Mouse (Mus musculus) adrenal gland (tissue): ENCODE data around the gene Grifin.

Experiments used
- intact Hi-C: fragments of 180-260 bp; cut with DNase I; formaldehyde crosslinking; loops from one replicate; pipeline ENCODE4 v1.15.1; 2025
- long read RNA-seq, 2 experiments: library from polyadenylated mRNA; unstranded; transcript quantifications; one replicate each; pipeline ENCODE4 v2.0.0; 2020; ENCODE audit warnings: borderline replicate concordance in 1 of 2; ENCODE audit not compliant: insufficient replicate concordance in 1 of 2

The Grifin gene
- long read RNA-seq, experiment 1: 0 reads
- long read RNA-seq, experiment 2: 0 reads

GRCm38 (mm10) chr5:140564896-140565295, at the start of gene Grifin:
TSS of gene Grifin (minus strand) at chr5:140565071.
- intact Hi-C loops: loop anchor here (5.0 kb wide), 1 partner anchor 102 kb away; no protein-coding TSS in a partner anchor

GRCm38 (mm10) chr5:140614141-140614540, 49.3 kb upstream of the Grifin start:
- intact Hi-C loops: no loop called here

- intact Hi-C loops: no loop called here
Measured at GRCm38 (mm10) chr5:140612191-140612590, 47.3 kb upstream of the Grifin start.

- intact Hi-C loops: no loop called here
Measured at GRCm38 (mm10) chr5:140611611-140612185, 46.8 kb upstream of the Grifin start.

GRCm38 (mm10) chr5:140611021-140611583, 46.2 kb upstream of the Grifin start:
- intact Hi-C loops: no loop called here

GRCm38 (mm10) chr5:140610273-140611011, 45.6 kb upstream of the Grifin start:
- intact Hi-C loops: no loop called here

- intact Hi-C loops: no loop called here
Measured at GRCm38 (mm10) chr5:140609511-140610272, 44.8 kb upstream of the Grifin start.

GRCm38 (mm10) chr5:140608634-140609015, 43.8 kb upstream of the Grifin start:
- intact Hi-C loops: no loop called here

GRCm38 (mm10) chr5:140607836-140608633, 43.2 kb upstream of the Grifin start:
- intact Hi-C loops: no loop called here

- intact Hi-C loops: no loop called here
Measured at GRCm38 (mm10) chr5:140607001-140607835, 42.3 kb upstream of the Grifin start, which contains the start of gene Lfng. TSS of gene Lfng (plus strand) at chr5:140607320.

GRCm38 (mm10) chr5:140606386-140606785, 41.5 kb upstream of the Grifin start:
- intact Hi-C loops: no loop called here

GRCm38 (mm10) chr5:140605228-140605627, 40.4 kb upstream of the Grifin start:
- intact Hi-C loops: no loop called here

- intact Hi-C loops: no loop called here
Measured at GRCm38 (mm10) chr5:140604386-140604785, 39.5 kb upstream of the Grifin start.

- intact Hi-C loops: no loop called here
Measured at GRCm38 (mm10) chr5:140602540-140602939, 37.7 kb upstream of the Grifin start.

GRCm38 (mm10) chr5:140601712-140602111, 36.8 kb upstream of the Grifin start:
- intact Hi-C loops: no loop called here

GRCm38 (mm10) chr5:140599939-140600338, 35.1 kb upstream of the Grifin start:
- intact Hi-C loops: no loop called here

- intact Hi-C loops: no loop called here
Measured at GRCm38 (mm10) chr5:140597787-140598186, 32.9 kb upstream of the Grifin start.

GRCm38 (mm10) chr5:140596927-140597588, 32.2 kb upstream of the Grifin start:
- intact Hi-C loops: no loop called here

GRCm38 (mm10) chr5:140596426-140596825, 31.6 kb upstream of the Grifin start:
- intact Hi-C loops: no loop called here
